Mouse (Mus musculus) embryonic stem cell, embryonic (primary cell): ENCODE measurements at regions not wholly inside any gene's neighbourhood (a gene's known extent, or its start where the extent isn't known, plus 50 kb on each side); places are given as distances from the start of the nearest gene placed in this dataset.
"Not testable (repeated sequence)": the region's sequence is repeated elsewhere in the genome, so short reads cannot be mapped to it uniquely, and the experiment has no call there.

Source experiments
- CTCF ChIA-PET, 4 experiments: fragments of 300-600 bp in 2 of 4; fragments of 350-600 bp in 2 of 4; sonication (Branson Sonifier 250); formaldehyde crosslinking; loops; one replicate each; lab custom pipeline; 2022; ENCODE audit warnings: inconsistent platforms in 2 of 4; lab: Charles Lee
- POLR2A ChIA-PET, 4 experiments: fragments of 300-600 bp in 2 of 4; fragments of 350-600 bp in 2 of 4; sonication (Branson Sonifier 250); formaldehyde crosslinking; loops; one replicate each; lab custom pipeline; 2022; ENCODE audit warnings: antibody characterized with exemption in 4 of 4, inconsistent platforms in 1 of 4; lab: Charles Lee

GRCm38 (mm10) chr3:59563486-59564006 lies 166.0 kb upstream of the Gm5538 start:
- CTCF ChIA-PET, POLR2A ChIA-PET: not testable (repeated sequence)

GRCm38 (mm10) chr3:59542621-59543020 lies 187.0 kb upstream of the Gm5538 start:
- CTCF ChIA-PET = no interaction called here
- POLR2A ChIA-PET = no interaction called here

- CTCF ChIA-PET, POLR2A ChIA-PET: not testable (repeated sequence)
Observed at GRCm38 (mm10) chr3:59540547-59540946, 189.0 kb upstream of the Gm5538 start.

- POLR2A ChIA-PET, CTCF ChIA-PET: not testable (repeated sequence)
Observed at GRCm38 (mm10) chr3:59539893-59540292, 189.7 kb upstream of the Gm5538 start.

GRCm38 (mm10) chr3:59531311-59531834 lies 187.2 kb upstream of the Igsf10 start:
- ChIA-PET POLR2A (no interaction called here), CTCF (no interaction called here)

GRCm38 (mm10) chr3:59530592-59531310 lies 186.6 kb upstream of the Igsf10 start:
- POLR2A ChIA-PET = no interaction called here
- CTCF ChIA-PET = no interaction called here

- ChIA-PET CTCF (no interaction called here), POLR2A (no interaction called here)
Observed at GRCm38 (mm10) chr3:59520766-59521165, 176.6 kb upstream of the Igsf10 start.

- POLR2A ChIA-PET = interaction anchor here in 1 of 4 experiments (0.7 kb wide), 1 partner anchor 266 kb away, joined by 3 read pairs; no protein-coding TSS in a partner anchor
- CTCF ChIA-PET = interaction anchor here in 2 of 4 experiments (0.6 kb wide), 2 partner anchors 628 to 989 kb away, joined by 3 read pairs; no protein-coding TSS in a partner anchor
Observed at GRCm38 (mm10) chr3:59478095-59478494, 133.9 kb upstream of the Igsf10 start.

GRCm38 (mm10) chr3:59477441-59478061 lies 133.4 kb upstream of the Igsf10 start:
- POLR2A ChIA-PET = no interaction called here
- CTCF ChIA-PET = interaction anchor here in 2 of 4 experiments (0.6 kb wide), 2 partner anchors 629 to 988 kb away, joined by 3 read pairs; no protein-coding TSS in a partner anchor

GRCm38 (mm10) chr3:59468956-59469355 lies 124.8 kb upstream of the Igsf10 start:
- ChIA-PET POLR2A (no interaction called here), CTCF (no interaction called here)

- CTCF ChIA-PET = no interaction called here
- POLR2A ChIA-PET = interaction anchor here in 1 of 4 experiments (0.9 kb wide), 1 partner anchor 16 kb away, joined by 3 read pairs; no protein-coding TSS in a partner anchor
Observed at GRCm38 (mm10) chr3:59462341-59463158, 118.4 kb upstream of the Igsf10 start.

GRCm38 (mm10) chr3:59456938-59457337 lies 112.7 kb upstream of the Igsf10 start:
- ChIA-PET POLR2A (no interaction called here), CTCF (no interaction called here)

- POLR2A ChIA-PET = no interaction called here
Observed at GRCm38 (mm10) chr3:59451084-59451483, 106.9 kb upstream of the Igsf10 start.

GRCm38 (mm10) chr3:59423621-59424020 lies 79.4 kb upstream of the Igsf10 start:
- POLR2A ChIA-PET = no interaction called here
- CTCF ChIA-PET = no interaction called here

More at GRCm38 (mm10) chr3:59451084-59451483, 106.9 kb upstream of the Igsf10 start:
- CTCF ChIA-PET = interaction anchor here in 1 of 4 experiments (0.5 kb wide), 1 partner anchor 14 kb away, joined by 3 read pairs; no protein-coding TSS in a partner anchor

- ChIA-PET CTCF (no interaction called here), POLR2A (interaction anchor here in 1 of 4 experiments (0.6 kb wide), 1 partner anchor 208 kb away, joined by 4 read pairs; no protein-coding TSS in a partner anchor)
Observed at GRCm38 (mm10) chr3:59409131-59409530, 64.9 kb upstream of the Igsf10 start.

GRCm38 (mm10) chr3:59406035-59406434 lies 61.8 kb upstream of the Igsf10 start:
- CTCF ChIA-PET = no interaction called here
- POLR2A ChIA-PET = no interaction called here

- CTCF ChIA-PET = no interaction called here
- POLR2A ChIA-PET = no interaction called here
Observed at GRCm38 (mm10) chr3:59401856-59402255, 57.7 kb upstream of the Igsf10 start.

- CTCF ChIA-PET = no interaction called here
- POLR2A ChIA-PET = no interaction called here
Observed at GRCm38 (mm10) chr3:59401425-59401824, 57.2 kb upstream of the Igsf10 start.
